Mouse (Mus musculus): ENCODE measurements around the gene Acpp.
A peak's percentile ranks its signal among the peaks of the same experiment; 100 is the strongest.

- TF ChIP-seq CTCF (IDR thresholded peaks at IDR 0.05) (peak; percentile 73), EP300 (IDR thresholded peaks at IDR 0.05) (no peak)
These were observed 22.0 kb downstream of the Acpp start for GRCm38 (mm10) chr9:104315499-104315898.
